In the genomic region with DNA sequence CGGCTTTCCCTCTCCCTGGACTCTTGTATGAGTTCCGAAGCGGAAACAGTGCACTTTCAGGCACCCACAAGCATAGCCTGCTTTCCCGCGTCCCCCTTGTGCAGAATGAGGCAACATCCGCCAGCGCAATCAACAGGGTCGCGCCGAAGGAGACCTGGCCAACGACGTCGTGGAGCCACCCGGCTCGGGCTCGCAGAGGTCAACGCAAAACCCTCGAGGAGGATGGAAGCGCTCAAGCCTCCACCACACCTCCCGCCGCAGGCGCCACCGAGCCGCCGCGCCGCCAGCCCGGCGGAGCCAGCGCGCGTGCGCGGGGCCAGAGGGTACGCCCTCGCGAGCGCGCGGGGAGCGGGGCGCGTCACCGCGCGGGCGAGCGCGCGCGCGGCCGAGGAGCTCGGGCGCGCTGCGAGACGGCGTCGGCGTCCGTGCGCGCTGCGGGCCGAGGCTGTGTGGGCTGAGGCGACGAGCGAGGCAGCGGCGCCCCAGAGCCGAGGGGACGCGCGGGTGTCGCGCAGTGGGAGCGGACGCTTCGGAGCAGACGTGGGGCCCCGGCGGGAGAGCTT, we compare ENCODE assay signal across 8 mouse cellular contexts. TPM values are rescaled to one million over a fixed set of nuclear protein-coding genes. Genes with fewer than 3 reads are reported as not detected.
DNase-seq lines count a peak whose midpoint lies in the region; ATAC-seq and TF ChIP-seq lines count a peak whose summit lies in the region.

TSS of gene Slk (plus strand) at position 454 of the 563 bp plus-strand sequence.

- no peaks in the 10 kb centered on the region for H3K36me3 ChIP-seq in forebrain, postnatal 0 days (ENCODE audit: insufficient read depth)
- H3K36me3 ChIP-seq in lung, embryonic 14.5 days (ENCODE audit: insufficient read depth) = no peaks in the 10 kb centered on the region

- peak within 1 kb of the TSS; percentile 67 for H3K27ac ChIP-seq in cerebellum, adult 2 months (ENCODE audit: insufficient read depth, low read length)
- H3K27ac ChIP-seq in forebrain, postnatal 0 days (ENCODE audit: low read depth, low read length) = peak within 1 kb of the TSS; percentile 85
- H3K27ac ChIP-seq in lung, embryonic 14.5 days (ENCODE audit: low read depth) = peak within 1 kb of the TSS; percentile 98

- intact Hi-C loops in heart, postnatal 36 days (cut with DNase I) = loop anchor here (1.0 to 2.0 kb wide), 2 partner anchors 41 to 69 kb away; no protein-coding TSS in a partner anchor

- peak within 1 kb of the TSS; percentile 92 for H3K4me2 ChIP-seq in forebrain, postnatal 0 days (ENCODE audit: low read depth)
- peak within 1 kb of the TSS; percentile 75 for H3K4me2 ChIP-seq in lung, embryonic 14.5 days

- TF ChIP-seq CTCF in cerebellum, adult 2 months (IDR thresholded peaks at IDR 0.05; ENCODE audit: borderline replicate concordance, insufficient read depth, low read depth, low read length) = no peak
- TF ChIP-seq CTCF in forebrain, postnatal 0 days (IDR thresholded peaks at IDR 0.05; ENCODE audit: low read depth) = no peak
- no peak for TF ChIP-seq CTCF in lung, embryonic 14.5 days (IDR thresholded peaks at IDR 0.05; ENCODE audit: low read depth)

- ATAC-seq in forebrain, postnatal 0 days = peak; percentile 95
- ATAC-seq in lung, embryonic 14.5 days (ENCODE audit: insufficient read depth) = peak; percentile 93
- ATAC-seq in neutrophil, adult 5-6 weeks (ENCODE audit: extremely low read depth, insufficient number of reproducible peaks, low FRiP score, poor library complexity, severe bottlenecking) = peak; percentile 69

- WGBS in cerebellum, adult 2 months = under 1% methylated on average over 83 of the region's 83 CpGs
- 3% methylated on average over 50 of the region's 83 CpGs for WGBS in forebrain, postnatal 0 days
- under 1% methylated on average over 75 of the region's 83 CpGs for WGBS in lung, embryonic 14.5 days

- H3K4me1 ChIP-seq in cerebellum, adult 2 months (ENCODE audit: control insufficient read depth, insufficient read depth, low read length) = no peaks in the 10 kb centered on the region; the same call in 1 of the 2 replicates
- H3K4me1 ChIP-seq in forebrain, postnatal 0 days (ENCODE audit: insufficient read depth) = peaks cover 23% of the 10 kb centered on the region
- peaks cover 6% of the 10 kb centered on the region; the same call in 1 of the 2 replicates for H3K4me1 ChIP-seq in lung, embryonic 14.5 days (ENCODE audit: insufficient read depth)

- H3K27me3 ChIP-seq in cerebellum, adult 2 months (ENCODE audit: control insufficient read depth, insufficient read depth, low read length) = no peaks in the 10 kb centered on the region
- H3K27me3 ChIP-seq in forebrain, postnatal 0 days (ENCODE audit: insufficient read depth, low read length) = no peaks in the 10 kb centered on the region
- H3K27me3 ChIP-seq in lung, embryonic 14.5 days (ENCODE audit: insufficient read depth, low read length) = no peaks in the 10 kb centered on the region

- TF ChIP-seq POLR2A in cerebellum, adult 2 months (IDR thresholded peaks at IDR 0.05; ENCODE audit: borderline replicate concordance, insufficient read depth, low read length) = peak; percentile 83

- no peaks in the 10 kb centered on the region for H3K9me3 ChIP-seq in forebrain, postnatal 0 days (ENCODE audit: low read length)
- H3K9me3 ChIP-seq in lung, embryonic 14.5 days (ENCODE audit: low read depth, low read length) = no peaks in the 10 kb centered on the region

- H3K9ac ChIP-seq in forebrain, postnatal 0 days = peak within 1 kb of the TSS; percentile 81
- peak within 1 kb of the TSS; percentile 93 for H3K9ac ChIP-seq in lung, embryonic 14.5 days

- DNase-seq in MEL-GATA-1-ER (ENCODE audit: extremely low read depth, low read depth) = peak; percentile 71
- peak; percentile 83 to 88 for DNase-seq in cerebellum, adult 2 months
- peak; percentile 93 for DNase-seq in forebrain, postnatal 0 days
- peak; percentile 81 to 91 for DNase-seq in heart, postnatal 36 days
- DNase-seq in layer of hippocampus, adult 8-10 months (ENCODE audit: low spot score in 2 of 2) = peak; percentile 53 to 72
- DNase-seq in lung, embryonic 14.5 days = peak; percentile 94
- DNase-seq in testis, postnatal 14 days (ENCODE audit: low spot score) = peak; percentile 80

- peak within 1 kb of the TSS; percentile 90 for H3K4me3 ChIP-seq in cerebellum, adult 2 months (replicated peaks; ENCODE audit: insufficient read depth, low read depth, low read length)
- peak within 1 kb of the TSS; percentile 89 for H3K4me3 ChIP-seq in forebrain, postnatal 0 days (ENCODE audit: low read depth, low read length)
- peak within 1 kb of the TSS; percentile 79 for H3K4me3 ChIP-seq in lung, embryonic 14.5 days (ENCODE audit: low read depth, low read length)

RNA-seq across cellular contexts. Expression of gene Slk, which starts in this region (rescaled TPM):
- polyA plus RNA-seq in cerebellum, adult 2 months (2012; rRNA removed) = 33.8 and 38.7 TPM in 2 replicates
- total RNA-seq in forebrain, postnatal 0 days (2014; rRNA removed) = 24.5 and 28.4 TPM in 2 replicates
- polyA plus RNA-seq in forebrain, postnatal 0 days (2015; fragmentation: Nextera tagmentation; extraction: Ambion mirVana) = 3.1 and 3.8 TPM in 2 replicates
- total RNA-seq in heart, postnatal 36 days (2021) = 10 to 100 TPM; 91.4 to 94.4 TPM
- 10 to 100 TPM; 58.0 to 64.1 (median 60.7) TPM for total RNA-seq in layer of hippocampus, adult 8-10 months (2022)
- 20.6 and 21.2 TPM in 2 replicates for polyA plus RNA-seq in lung, embryonic 14.5 days (2014; fragmentation: Nextera tagmentation; extraction: Ambion mirVana)
- total RNA-seq in neutrophil, adult 5-6 weeks (2017) = 165 and 167 TPM in 2 replicates

Comparison
In these comparisons a context has a peak if more than half of its experiments do, and no peak if none do; other contexts are left out.
1. Peak in every context shown above with its lines: DNase-seq, ATAC-seq, H3K4me3 ChIP-seq and H3K27ac ChIP-seq.